Mouse (Mus musculus): ENCODE measurements around the gene Edn3.

- TF ChIP-seq CTCF (IDR thresholded peaks at IDR 0.05; ENCODE audit: borderline replicate concordance, insufficient read depth, low read length) (no peak), POLR2A (IDR thresholded peaks at IDR 0.05; ENCODE audit: low read depth, low read length) (no peak)
Observed at GRCm38 (mm10) chr2:174759189-174759588, 1.2 kb upstream of the Edn3 start.

All from embryonic fibroblast, embryonic 13.5 days (primary cell).